In genomic region chr7:127214981-127215871, GRCm38 (mm10) we compare ENCODE assay signal across 8 mouse cellular contexts. TPM values are rescaled to one million over a fixed set of nuclear protein-coding genes. Genes with fewer than 3 reads are reported as not detected.
DNase-seq lines count a peak whose midpoint lies in the region; ATAC-seq and TF ChIP-seq lines count a peak whose summit lies in the region.

No protein-coding gene starts in this region.

- H3K9me3 ChIP-seq in forebrain, embryonic 15.5 days = no peaks in the 10 kb centered on the region
- H3K9me3 ChIP-seq in hindbrain, embryonic 11.5 days (ENCODE audit: control insufficient read depth, low read length) = no peaks in the 10 kb centered on the region
- no peaks in the 10 kb centered on the region for H3K9me3 ChIP-seq in limb, embryonic 12.5 days
- H3K9me3 ChIP-seq in midbrain, embryonic 12.5 days = no peaks in the 10 kb centered on the region
- H3K9me3 ChIP-seq in stomach, embryonic 15.5 days = no peaks in the 10 kb centered on the region

- peak overlapping the region; percentile 54 for H3K4me3 ChIP-seq in layer of hippocampus, adult 2 months
- peak overlapping the region; percentile 23 for H3K4me3 ChIP-seq in forebrain, embryonic 15.5 days
- 0 out of 2 replicates have a peak overlapping the region, but pooled peaks have one; percentile 13 for H3K4me3 ChIP-seq in hindbrain, embryonic 11.5 days (ENCODE audit: low read depth, low read length)
- H3K4me3 ChIP-seq in limb, embryonic 12.5 days (replicated peaks) = peak overlapping the region; percentile 37
- H3K4me3 ChIP-seq in midbrain, embryonic 12.5 days = peak overlapping the region; percentile 14; the same call in 1 of the 2 replicates
- peak overlapping the region; percentile 35 for H3K4me3 ChIP-seq in stomach, embryonic 15.5 days (replicated peaks)

- ATAC-seq in forebrain, embryonic 15.5 days (replicated peaks) = 0 out of 2 replicates have a peak, but pooled peaks have one; percentile 29
- no peak for ATAC-seq in hindbrain, embryonic 11.5 days (ENCODE audit: low FRiP score)
- no peak for ATAC-seq in limb, embryonic 12.5 days (ENCODE audit: insufficient number of reproducible peaks, insufficient read depth, low FRiP score, low TSS enrichment, low read depth)
- no peak for ATAC-seq in midbrain, embryonic 12.5 days (ENCODE audit: low FRiP score, low read depth)
- ATAC-seq in stomach, embryonic 15.5 days (ENCODE audit: insufficient read depth, low FRiP score, low read depth) = peak; percentile 44; the same call in 1 of the 2 replicates

- H3K9ac ChIP-seq in forebrain, embryonic 15.5 days (replicated peaks) = no peak overlapping the region
- no peak overlapping the region for H3K9ac ChIP-seq in hindbrain, embryonic 11.5 days (ENCODE audit: low read depth, low read length)
- H3K9ac ChIP-seq in limb, embryonic 12.5 days (replicated peaks) = peak overlapping the region; percentile 45; the same call in 1 of the 2 replicates
- H3K9ac ChIP-seq in midbrain, embryonic 12.5 days (replicated peaks) = no peak overlapping the region
- H3K9ac ChIP-seq in stomach, embryonic 15.5 days = peak overlapping the region; percentile 6; the same call in 1 of the 2 replicates

- H3K27ac ChIP-seq in layer of hippocampus, adult 2 months = peak overlapping the region; percentile 64; the same call in 1 of the 2 replicates
- no peak overlapping the region for H3K27ac ChIP-seq in forebrain, embryonic 15.5 days (replicated peaks)
- H3K27ac ChIP-seq in hindbrain, embryonic 11.5 days (ENCODE audit: low read depth, low read length) = no peak overlapping the region
- H3K27ac ChIP-seq in limb, embryonic 12.5 days = no peak overlapping the region
- H3K27ac ChIP-seq in midbrain, embryonic 12.5 days (replicated peaks) = no peak overlapping the region
- H3K27ac ChIP-seq in stomach, embryonic 15.5 days = no peak overlapping the region

- H3K4me2 ChIP-seq in forebrain, embryonic 15.5 days (replicated peaks) = peak overlapping the region; percentile 37
- peak overlapping the region; percentile 25; the same call in 1 of the 2 replicates for H3K4me2 ChIP-seq in hindbrain, embryonic 11.5 days (replicated peaks; ENCODE audit: low read depth, low read length)
- peak overlapping the region; percentile 60 for H3K4me2 ChIP-seq in limb, embryonic 12.5 days
- H3K4me2 ChIP-seq in midbrain, embryonic 12.5 days (replicated peaks) = peak overlapping the region; percentile 41
- H3K4me2 ChIP-seq in stomach, embryonic 15.5 days = peak overlapping the region; percentile 69

- no peaks in the 10 kb centered on the region for H3K36me3 ChIP-seq in forebrain, embryonic 15.5 days
- no peaks in the 10 kb centered on the region for H3K36me3 ChIP-seq in hindbrain, embryonic 11.5 days (ENCODE audit: control insufficient read depth, insufficient read depth, low read length)
- no peaks in the 10 kb centered on the region for H3K36me3 ChIP-seq in limb, embryonic 12.5 days
- no peaks in the 10 kb centered on the region for H3K36me3 ChIP-seq in midbrain, embryonic 12.5 days
- no peaks in the 10 kb centered on the region for H3K36me3 ChIP-seq in stomach, embryonic 15.5 days

- WGBS in forebrain, embryonic 15.5 days = 27% methylated on average over 33 of the region's 33 CpGs
- WGBS in hindbrain, embryonic 11.5 days = 22% methylated on average over 33 of the region's 33 CpGs
- WGBS in limb, embryonic 12.5 days = 22% methylated on average over 33 of the region's 33 CpGs
- 25% methylated on average over 33 of the region's 33 CpGs for WGBS in midbrain, embryonic 12.5 days
- 22% methylated on average over 33 of the region's 33 CpGs for WGBS in stomach, embryonic 15.5 days

- DNase-seq in layer of hippocampus, adult 2 months (ENCODE audit: low spot score in 2 of 2) = no peak
- no peak for DNase-seq in layer of hippocampus, adult 9-11 months
- peak; percentile 75 to 78 for DNase-seq in cerebellum, adult 18-20 months
- DNase-seq in hindbrain, embryonic 11.5 days (ENCODE audit: low spot score) = peak; percentile 79

- no peaks in the 10 kb centered on the region for H3K27me3 ChIP-seq in forebrain, embryonic 15.5 days
- peaks cover 10% of the 10 kb centered on the region; the same call in 1 of the 2 replicates for H3K27me3 ChIP-seq in hindbrain, embryonic 11.5 days (ENCODE audit: control insufficient read depth, insufficient read depth, low read length)
- peaks cover 16% of the 10 kb centered on the region; the same call in 1 of the 2 replicates for H3K27me3 ChIP-seq in limb, embryonic 12.5 days
- H3K27me3 ChIP-seq in midbrain, embryonic 12.5 days = peaks cover 18% of the 10 kb centered on the region
- no peaks in the 10 kb centered on the region for H3K27me3 ChIP-seq in stomach, embryonic 15.5 days (replicated peaks)

- H3K4me1 ChIP-seq in forebrain, embryonic 15.5 days = peaks cover 3% of the 10 kb centered on the region; the same call in 1 of the 2 replicates
- no peaks in the 10 kb centered on the region for H3K4me1 ChIP-seq in hindbrain, embryonic 11.5 days (replicated peaks; ENCODE audit: control insufficient read depth, insufficient read depth, low read length)
- peaks cover 20% of the 10 kb centered on the region for H3K4me1 ChIP-seq in limb, embryonic 12.5 days (replicated peaks)
- H3K4me1 ChIP-seq in midbrain, embryonic 12.5 days = no peaks in the 10 kb centered on the region
- peaks cover 9% of the 10 kb centered on the region; the same call in 1 of the 2 replicates for H3K4me1 ChIP-seq in stomach, embryonic 15.5 days

- peak; percentile 91 for TF ChIP-seq CTCF in layer of hippocampus, adult 2 months (conservative IDR thresholded peaks at IDR 0.05)

RNA-seq across cellular contexts. Expression of gene Mylpf, which starts 6.5 kb away (rescaled TPM):
- total RNA-seq in layer of hippocampus, adult 2 months (2021) = 1 to 10 TPM; 1.3 to 1.9 TPM
- polyA plus RNA-seq in forebrain, embryonic 15.5 days (2015; fragmentation: Nextera tagmentation; extraction: Ambion mirVana) = 6.1 and 6.3 TPM in 2 replicates
- 24.1 and 26.5 TPM in 2 replicates for polyA plus RNA-seq in hindbrain, embryonic 11.5 days (2014; fragmentation: Nextera tagmentation; extraction: Ambion mirVana)
- 142 and 145 TPM in 2 replicates for polyA plus RNA-seq in limb, embryonic 12.5 days (2016; fragmentation: Nextera tagmentation; extraction: Ambion mirVana)
- polyA plus RNA-seq in midbrain, embryonic 12.5 days (2016; fragmentation: Nextera tagmentation; extraction: Ambion mirVana) = 12.6 and 13.1 TPM in 2 replicates
- 18.6 and 31.0 TPM in 2 replicates for polyA plus RNA-seq in stomach, embryonic 15.5 days (2015; fragmentation: Nextera tagmentation; extraction: Ambion mirVana)

RNA-seq across cellular contexts. Expression of gene Tbc1d10b, which starts 7.0 kb away (rescaled TPM):
- total RNA-seq in layer of hippocampus, adult 2 months (2021) = 100 to 1,000 TPM; 102 to 120 TPM
- polyA plus RNA-seq in forebrain, embryonic 15.5 days (2015; fragmentation: Nextera tagmentation; extraction: Ambion mirVana) = 33.6 and 35.1 TPM in 2 replicates
- polyA plus RNA-seq in hindbrain, embryonic 11.5 days (2014; fragmentation: Nextera tagmentation; extraction: Ambion mirVana) = 18.7 and 19.1 TPM in 2 replicates
- polyA plus RNA-seq in limb, embryonic 12.5 days (2016; fragmentation: Nextera tagmentation; extraction: Ambion mirVana) = 40.9 and 45.3 TPM in 2 replicates
- polyA plus RNA-seq in midbrain, embryonic 12.5 days (2016; fragmentation: Nextera tagmentation; extraction: Ambion mirVana) = 42.9 and 44.4 TPM in 2 replicates
- 24.3 and 24.4 TPM in 2 replicates for polyA plus RNA-seq in stomach, embryonic 15.5 days (2015; fragmentation: Nextera tagmentation; extraction: Ambion mirVana)

RNA-seq across cellular contexts. Expression of gene Zfp553, which starts 17.6 kb away (rescaled TPM):
- total RNA-seq in layer of hippocampus, adult 2 months (2021) = 10 to 100 TPM; 18.6 to 21.7 TPM
- polyA plus RNA-seq in forebrain, embryonic 15.5 days (2015; fragmentation: Nextera tagmentation; extraction: Ambion mirVana) = 70.7 and 71.5 TPM in 2 replicates
- 26.5 and 29.7 TPM in 2 replicates for polyA plus RNA-seq in hindbrain, embryonic 11.5 days (2014; fragmentation: Nextera tagmentation; extraction: Ambion mirVana)
- 61.9 and 65.5 TPM in 2 replicates for polyA plus RNA-seq in limb, embryonic 12.5 days (2016; fragmentation: Nextera tagmentation; extraction: Ambion mirVana)
- polyA plus RNA-seq in midbrain, embryonic 12.5 days (2016; fragmentation: Nextera tagmentation; extraction: Ambion mirVana) = 79.4 and 82.0 TPM in 2 replicates
- 33.9 and 34.8 TPM in 2 replicates for polyA plus RNA-seq in stomach, embryonic 15.5 days (2015; fragmentation: Nextera tagmentation; extraction: Ambion mirVana)

RNA-seq across cellular contexts. Expression of gene Sept1, which starts 17.7 kb away (rescaled TPM):
- 1 to 10 TPM; 5.0 to 6.3 TPM for total RNA-seq in layer of hippocampus, adult 2 months (2021)
- 21.8 and 27.8 TPM in 2 replicates for polyA plus RNA-seq in forebrain, embryonic 15.5 days (2015; fragmentation: Nextera tagmentation; extraction: Ambion mirVana)
- polyA plus RNA-seq in hindbrain, embryonic 11.5 days (2014; fragmentation: Nextera tagmentation; extraction: Ambion mirVana) = 23.7 and 30.0 TPM in 2 replicates
- 34.1 and 35.9 TPM in 2 replicates for polyA plus RNA-seq in limb, embryonic 12.5 days (2016; fragmentation: Nextera tagmentation; extraction: Ambion mirVana)
- polyA plus RNA-seq in midbrain, embryonic 12.5 days (2016; fragmentation: Nextera tagmentation; extraction: Ambion mirVana) = 38.6 and 41.1 TPM in 2 replicates
- polyA plus RNA-seq in stomach, embryonic 15.5 days (2015; fragmentation: Nextera tagmentation; extraction: Ambion mirVana) = 17.7 and 19.2 TPM in 2 replicates

RNA-seq across cellular contexts. Expression of gene Cd2bp2, which starts 19.4 kb away (rescaled TPM):
- 10 to 100 TPM; 88.4 to 97.0 TPM for total RNA-seq in layer of hippocampus, adult 2 months (2021)
- 86.7 and 91.5 TPM in 2 replicates for polyA plus RNA-seq in forebrain, embryonic 15.5 days (2015; fragmentation: Nextera tagmentation; extraction: Ambion mirVana)
- 64.7 and 76.2 TPM in 2 replicates for polyA plus RNA-seq in hindbrain, embryonic 11.5 days (2014; fragmentation: Nextera tagmentation; extraction: Ambion mirVana)
- polyA plus RNA-seq in limb, embryonic 12.5 days (2016; fragmentation: Nextera tagmentation; extraction: Ambion mirVana) = 86.5 and 91.8 TPM in 2 replicates
- 98.9 and 103 TPM in 2 replicates for polyA plus RNA-seq in midbrain, embryonic 12.5 days (2016; fragmentation: Nextera tagmentation; extraction: Ambion mirVana)
- 44.1 and 46.6 TPM in 2 replicates for polyA plus RNA-seq in stomach, embryonic 15.5 days (2015; fragmentation: Nextera tagmentation; extraction: Ambion mirVana)

Comparison
In these comparisons a context has a peak if more than half of its experiments do, and no peak if none do; other contexts are left out.
1. DNase-seq: peak in cerebellum, adult 18-20 months (2 of 2) and hindbrain, embryonic 11.5 days (single experiment); none in layer of hippocampus, adult 2 months (0 of 2) and layer of hippocampus, adult 9-11 months (single experiment).
2. ATAC-seq: peak in forebrain, embryonic 15.5 days (single experiment) and stomach, embryonic 15.5 days (single experiment); none in hindbrain, embryonic 11.5 days (single experiment), limb, embryonic 12.5 days (single experiment) and midbrain, embryonic 12.5 days (single experiment).
3. H3K9ac ChIP-seq: peak in limb, embryonic 12.5 days (single experiment) and stomach, embryonic 15.5 days (single experiment); none in forebrain, embryonic 15.5 days (single experiment), hindbrain, embryonic 11.5 days (single experiment) and midbrain, embryonic 12.5 days (single experiment).
4. Peak in every context shown above with its lines, with median percentiles within 50 percentile points of each other: H3K4me3 ChIP-seq and H3K4me2 ChIP-seq.